ENCODE assay signal across 27 mouse cellular contexts in genomic region chr3:57435364-57435763, GRCm38 (mm10). TPM values are rescaled to one million over a fixed set of nuclear protein-coding genes. Genes with fewer than 3 reads are reported as not detected.
DNase-seq lines count a peak whose midpoint lies in the region; ATAC-seq and TF ChIP-seq lines count a peak whose summit lies in the region.
"Had no signal": no experiment of that assay in that cellular context is flagged by ENCODE, and none has a peak within 500 bp of the region (broad histone marks: within the 10 kb centered on the region; RNA-seq: fewer than 3 reads in every experiment).

No protein-coding gene starts in this region.

- no peak overlapping the region for H3K9ac ChIP-seq in intestine, postnatal 0 days (ENCODE audit: low read depth, low read length)
- H3K9ac ChIP-seq in liver, embryonic 16.5 days (ENCODE audit: low read depth, low read length) = no peak overlapping the region
- no peak overlapping the region for H3K9ac ChIP-seq in hindbrain, postnatal 0 days (replicated peaks; ENCODE audit: low read length)
- H3K9ac ChIP-seq in midbrain, embryonic 13.5 days (replicated peaks) = no peak overlapping the region
- H3K9ac ChIP-seq: embryonic facial prominence, embryonic 12.5 days; forebrain, postnatal 0 days; limb, embryonic 15.5 days; neural tube, embryonic 15.5 days had no signal

- TF ChIP-seq POLR2A in bone marrow macrophage, adult 2 months (IDR thresholded peaks at IDR 0.05; ENCODE audit: borderline replicate concordance, low read depth, low read length) = no peak

- no peak for TF ChIP-seq CTCF in bone marrow macrophage, adult 2 months (IDR thresholded peaks at IDR 0.05; ENCODE audit: low read depth, low read length)
- no peak for TF ChIP-seq CTCF in intestine, postnatal 0 days (IDR thresholded peaks at IDR 0.05; ENCODE audit: low read depth)
- no peak for TF ChIP-seq CTCF in hindbrain, postnatal 0 days (IDR thresholded peaks at IDR 0.05; ENCODE audit: low read depth)

- peak; percentile 54 for DNase-seq in 3T3-L1 (ENCODE audit: low read depth, low spot score)
- DNase-seq in hindbrain, postnatal 0 days (ENCODE audit: low spot score) = no peak
- no peak for DNase-seq in frontal cortex, adult 2 months (ENCODE audit: extremely low spot score in 1 of 2, low spot score in 1 of 2)
- no peak for DNase-seq in heart, adult 18-20 months
- DNase-seq: adrenal gland, postnatal 14 days; B cell, adult 2 months; cerebellum, adult 9-10 months; forebrain, postnatal 0 days; gastrocnemius, postnatal 25 days; kidney, adult 2 months; layer of hippocampus, adult 9-11 months; thymus, postnatal 25 days had no signal

- H3K4me2 ChIP-seq in intestine, postnatal 0 days (replicated peaks; ENCODE audit: low read depth) = no peak overlapping the region
- H3K4me2 ChIP-seq in liver, embryonic 16.5 days (ENCODE audit: low read depth, low read length) = no peak overlapping the region
- no peak overlapping the region for H3K4me2 ChIP-seq in hindbrain, postnatal 0 days (ENCODE audit: low read depth, low read length)
- H3K4me2 ChIP-seq in midbrain, embryonic 13.5 days (replicated peaks) = no peak overlapping the region
- H3K4me2 ChIP-seq: embryonic facial prominence, embryonic 12.5 days; limb, embryonic 15.5 days; midbrain, embryonic 11.5 days; neural tube, embryonic 15.5 days had no signal

- no peak overlapping the region for H3K4me3 ChIP-seq in bone marrow macrophage, adult 2 months (ENCODE audit: insufficient read depth, low read length)
- H3K4me3 ChIP-seq in intestine, postnatal 0 days (ENCODE audit: low read depth, low read length) = no peak overlapping the region
- H3K4me3 ChIP-seq in liver, embryonic 16.5 days (ENCODE audit: low read depth, low read length) = no peak overlapping the region
- H3K4me3 ChIP-seq in hindbrain, postnatal 0 days (ENCODE audit: low read length) = no peak overlapping the region
- H3K4me3 ChIP-seq in midbrain, embryonic 13.5 days (replicated peaks) = no peak overlapping the region
- H3K4me3 ChIP-seq: embryonic facial prominence, embryonic 12.5 days; heart, embryonic 10.5 days; limb, embryonic 15.5 days; neural tube, embryonic 15.5 days had no signal

- WGBS in intestine, postnatal 0 days = 58% methylated on average over 8 of the region's 8 CpGs
- 27% methylated on average over 8 of the region's 8 CpGs for WGBS in liver, embryonic 16.5 days (ENCODE audit: insufficient replicate concordance)
- 82% methylated on average over 8 of the region's 8 CpGs for WGBS in hindbrain, postnatal 0 days
- WGBS in midbrain, embryonic 13.5 days = 86% methylated on average over 8 of the region's 8 CpGs

- H3K27me3 ChIP-seq in intestine, postnatal 0 days (replicated peaks; ENCODE audit: control insufficient read depth, insufficient read depth, low read length) = no peaks in the 10 kb centered on the region
- H3K27me3 ChIP-seq in liver, embryonic 16.5 days (ENCODE audit: control insufficient read depth, insufficient read depth, low read depth, low read length) = no peaks in the 10 kb centered on the region
- no peaks in the 10 kb centered on the region for H3K27me3 ChIP-seq in hindbrain, postnatal 0 days (ENCODE audit: insufficient read depth, low read length)
- no peaks in the 10 kb centered on the region for H3K27me3 ChIP-seq in midbrain, embryonic 13.5 days
- H3K27me3 ChIP-seq: embryonic facial prominence, embryonic 12.5 days; limb, embryonic 15.5 days; neural tube, embryonic 15.5 days had no signal

- H3K27ac ChIP-seq in bone marrow macrophage, adult 2 months (ENCODE audit: insufficient read depth, low read depth, low read length) = peak overlapping the region; percentile 4; the same call in 1 of the 2 replicates
- H3K27ac ChIP-seq in intestine, postnatal 0 days (ENCODE audit: low read depth, low read length) = peak overlapping the region; percentile 54; the same call in 1 of the 2 replicates
- H3K27ac ChIP-seq in liver, embryonic 16.5 days (ENCODE audit: low read length) = no peak overlapping the region; the same call in 1 of the 2 replicates
- no peak overlapping the region for H3K27ac ChIP-seq in hindbrain, postnatal 0 days
- H3K27ac ChIP-seq in midbrain, embryonic 13.5 days = no peak overlapping the region
- H3K27ac ChIP-seq: embryonic facial prominence, embryonic 12.5 days; heart, embryonic 10.5 days; kidney, postnatal 0 days; limb, embryonic 15.5 days; neural tube, embryonic 15.5 days had no signal

- ATAC-seq in intestine, postnatal 0 days = peak; percentile 99
- peak; percentile 88 for ATAC-seq in liver, embryonic 16.5 days (ENCODE audit: low read depth)
- no peak for ATAC-seq in hindbrain, postnatal 0 days
- no peak for ATAC-seq in midbrain, embryonic 13.5 days
- ATAC-seq: forebrain, postnatal 0 days; hindbrain, embryonic 16.5 days; lung, postnatal 0 days had no signal

- peaks cover 9% of the 10 kb centered on the region for H3K4me1 ChIP-seq in bone marrow macrophage, adult 2 months (ENCODE audit: control insufficient read depth, insufficient read depth, low read length)
- no peaks in the 10 kb centered on the region for H3K4me1 ChIP-seq in intestine, postnatal 0 days (replicated peaks; ENCODE audit: control insufficient read depth, insufficient read depth, low read length)
- no peaks in the 10 kb centered on the region for H3K4me1 ChIP-seq in liver, embryonic 16.5 days (ENCODE audit: control insufficient read depth, low read depth, low read length)
- H3K4me1 ChIP-seq in hindbrain, postnatal 0 days (ENCODE audit: insufficient read depth, low read length) = no peaks in the 10 kb centered on the region
- no peaks in the 10 kb centered on the region for H3K4me1 ChIP-seq in midbrain, embryonic 13.5 days (replicated peaks)
- H3K4me1 ChIP-seq: embryonic facial prominence, embryonic 12.5 days; heart, embryonic 10.5 days; limb, embryonic 15.5 days; neural tube, embryonic 15.5 days had no signal

- H3K9me3 ChIP-seq in intestine, postnatal 0 days (ENCODE audit: control insufficient read depth) = no peaks in the 10 kb centered on the region
- no peaks in the 10 kb centered on the region for H3K9me3 ChIP-seq in liver, embryonic 16.5 days (replicated peaks; ENCODE audit: control insufficient read depth, low read length)
- H3K9me3 ChIP-seq in hindbrain, postnatal 0 days (ENCODE audit: low read length) = no peaks in the 10 kb centered on the region
- no peaks in the 10 kb centered on the region for H3K9me3 ChIP-seq in midbrain, embryonic 13.5 days
- H3K9me3 ChIP-seq: embryonic facial prominence, embryonic 12.5 days; heart, embryonic 10.5 days; limb, embryonic 15.5 days; neural tube, embryonic 15.5 days had no signal

- H3K36me3 ChIP-seq in intestine, postnatal 0 days (ENCODE audit: control insufficient read depth, insufficient read depth) = no peaks in the 10 kb centered on the region
- H3K36me3 ChIP-seq in liver, embryonic 16.5 days (ENCODE audit: control insufficient read depth, insufficient read depth) = no peaks in the 10 kb centered on the region
- H3K36me3 ChIP-seq in hindbrain, postnatal 0 days (ENCODE audit: insufficient read depth, low read length) = no peaks in the 10 kb centered on the region
- no peaks in the 10 kb centered on the region for H3K36me3 ChIP-seq in midbrain, embryonic 13.5 days
- H3K36me3 ChIP-seq: embryonic facial prominence, embryonic 12.5 days; heart, embryonic 10.5 days; limb, embryonic 15.5 days; neural tube, embryonic 15.5 days had no signal

RNA-seq across cellular contexts. Expression of gene Tm4sf4, which starts 10.2 kb away (rescaled TPM):
- polyA plus RNA-seq in bone marrow macrophage, adult 2 months (2012; ENCODE audit: insufficient read depth, insufficient read length, missing spikeins) = not detected in 2 replicates
- polyA plus RNA-seq in intestine, postnatal 0 days (2015; fragmentation: Nextera tagmentation; extraction: Ambion mirVana) = 95.5 and 110 TPM in 2 replicates
- 96.1 and 98.8 TPM in 2 replicates for polyA plus RNA-seq in liver, embryonic 16.5 days (2015; fragmentation: Nextera tagmentation; extraction: Ambion mirVana)
- total RNA-seq in hindbrain, postnatal 0 days (2014; rRNA removed) = 0.43 TPM in 1 of 2 replicates, not detected in the other
- 0.19 and 0.23 TPM in 2 replicates for polyA plus RNA-seq in hindbrain, postnatal 0 days (2015; fragmentation: Nextera tagmentation; extraction: Ambion mirVana)
- not detected in 2 replicates for polyA plus RNA-seq in frontal cortex, adult 2 months (2012; rRNA removed)
- not detected in 2 replicates for polyA plus RNA-seq in midbrain, embryonic 13.5 days (2015; fragmentation: Nextera tagmentation; extraction: Ambion mirVana)
- total RNA-seq in heart, adult 18-20 months (2021) = not detected
- total RNA-seq: forebrain, postnatal 0 days; gastrocnemius, postnatal 25 days; hematopoietic stem cell, adult 5-6 weeks; left cerebral cortex, adult 18-20 months; left cerebral cortex, postnatal 36 days had no signal
- polyA plus RNA-seq: embryonic facial prominence, embryonic 12.5 days; forebrain, postnatal 0 days had no signal

Comparison
In these comparisons a context has a peak if more than half of its experiments do, and no peak if none do; other contexts are left out.
1. H3K27ac ChIP-seq: peak in bone marrow macrophage, adult 2 months (single experiment) and intestine, postnatal 0 days (single experiment); none in liver, embryonic 16.5 days (single experiment), hindbrain, postnatal 0 days (single experiment) and midbrain, embryonic 13.5 days (single experiment).
2. ATAC-seq: peak in intestine, postnatal 0 days (single experiment) and liver, embryonic 16.5 days (single experiment); none in hindbrain, postnatal 0 days (single experiment) and midbrain, embryonic 13.5 days (single experiment).
3. RNA of gene Tm4sf4, which starts 10.2 kb away (polyA plus RNA-seq): 95.5 to 110 TPM in intestine, postnatal 0 days and 96.1 to 98.8 TPM in liver, embryonic 16.5 days; 0.19 to 0.23 TPM in hindbrain, postnatal 0 days, not detected in midbrain, embryonic 13.5 days, not detected in frontal cortex, adult 2 months and not detected in bone marrow macrophage, adult 2 months; every median in the first group is over 10 times any median in the second.